Mouse (Mus musculus) heart, adult 2 months (tissue): ENCODE results near the gene Pcdh7. TPM values are rescaled to one million over a fixed set of nuclear protein-coding genes. Genes with fewer than 3 reads are reported as not detected.

ENCODE experiments used
- DNase-seq, 2 experiments: peaks; one replicate each; pipeline ENCODE4 v3.0.0; 2021
- H3K27ac ChIP-seq: fragments of 200-600 bp; 2 replicates; pipeline ENCODE4 v1.8.1; 2022
- H3K27me3 ChIP-seq: fragments of 200-500 bp; 2 replicates; pipeline ENCODE4 v1.6.1; 2012; ENCODE audit warnings: mild to moderate bottlenecking, low read length, inconsistent platforms, mixed read lengths; ENCODE audit not compliant: control insufficient read depth, insufficient read depth
- H3K36me3 ChIP-seq: fragments of 200-500 bp; 2 replicates; pipeline ENCODE4 v1.6.1; 2012; ENCODE audit warnings: low read length, inconsistent platforms; ENCODE audit not compliant: control insufficient read depth, insufficient read depth
- H3K4me1 ChIP-seq: fragments of 200-500 bp; 2 replicates; pipeline ENCODE4 v1.6.1; 2011; ENCODE audit warnings: low read length; ENCODE audit not compliant: control insufficient read depth, insufficient read depth
- H3K4me3 ChIP-seq: fragments of 200-600 bp; 2 replicates; pipeline ENCODE4 v1.8.1; 2022
- H3K79me2 ChIP-seq: fragments of 200-500 bp; replicated peaks from 2 replicates; pipeline ENCODE4 v1.6.1; 2012; ENCODE audit warnings: mild to moderate bottlenecking, inconsistent platforms, low read length, moderate library complexity, mixed read lengths; ENCODE audit not compliant: control insufficient read depth, insufficient read depth
- H3K9ac ChIP-seq: fragments of 200-500 bp; 2 replicates; pipeline ENCODE4 v1.6.1; 2012; ENCODE audit warnings: low read depth, mild to moderate bottlenecking, control low read depth, inconsistent platforms, low read length, mixed read lengths
- CTCF ChIP-seq: fragments of 200-600 bp; IDR thresholded peaks from 2 replicates; pipeline ENCODE4 v1.8.1; 2022; ENCODE audit warnings: antibody characterized with exemption, mild to moderate bottlenecking, moderate library complexity
- EP300 ChIP-seq: fragments of 200-500 bp; IDR thresholded peaks from 2 replicates; pipeline ENCODE4 v1.6.1; 2011; ENCODE audit warnings: low read depth, low read length, control low read depth; ENCODE audit not compliant: insufficient read depth
- POLR2A ChIP-seq: fragments of 200-500 bp; IDR thresholded peaks from 2 replicates; pipeline ENCODE4 v1.6.1; 2011; ENCODE audit warnings: mild to moderate bottlenecking, low read depth, low read length, control low read depth; ENCODE audit not compliant: insufficient read depth
- WGBS: fragments of 180-500 bp; shearing (Covaris S2); methylation state at CpG from one replicate; pipeline ENCODE4 v1.1.7; 2018; 5-methylcytosine and 5-hydroxymethylcytosine counted together
- intact Hi-C: fragments of 180-260 bp; cut with DNase I; formaldehyde crosslinking; loops from one replicate; pipeline ENCODE4 v1.15.1; 2025
- polyA plus RNA-seq: library from polyadenylated mRNA; depleted of rRNA; stranded (reverse); fragments of >200 nt; gene quantifications from 2 replicates; pipeline ENCODE4 v1.2.3, GENCODE M21; 2012
- total RNA-seq, 2 experiments: library from RNA; stranded (reverse); gene quantifications; 2 replicates each; pipeline ENCODE4 v1.2.3; 2021

Pcdh7 gene
- total and polyA plus RNA-seq, 3 experiments = 44.0 to 107 (median 82.7) TPM

- Histone ChIP-seq H3K4me3 (no peak overlapping the region), H3K9ac (no peak overlapping the region), H3K36me3 (peaks cover 3% of the 10 kb centered on the region), H3K27me3 (no peaks in the 10 kb centered on the region), H3K27ac (no peak overlapping the region), H3K4me1 (peaks cover 5% of the 10 kb centered on the region), H3K79me2 (peaks cover 2% of the 10 kb centered on the region; the same call in 1 of the 2 replicates)
- 90% methylated on average over 2 of the region's 2 CpGs for whole genome bisulfite sequencing
- intact Hi-C loops = no loop called here
- no peak for TF ChIP-seq POLR2A
- TF ChIP-seq CTCF = 0 out of 2 replicates have a peak, but pooled peaks have one; percentile 2
- DNase-seq = no peak
Observed at GRCm38 (mm10) chr5:57774496-57774895, 56.7 kb downstream of the Pcdh7 start.

DNA sequence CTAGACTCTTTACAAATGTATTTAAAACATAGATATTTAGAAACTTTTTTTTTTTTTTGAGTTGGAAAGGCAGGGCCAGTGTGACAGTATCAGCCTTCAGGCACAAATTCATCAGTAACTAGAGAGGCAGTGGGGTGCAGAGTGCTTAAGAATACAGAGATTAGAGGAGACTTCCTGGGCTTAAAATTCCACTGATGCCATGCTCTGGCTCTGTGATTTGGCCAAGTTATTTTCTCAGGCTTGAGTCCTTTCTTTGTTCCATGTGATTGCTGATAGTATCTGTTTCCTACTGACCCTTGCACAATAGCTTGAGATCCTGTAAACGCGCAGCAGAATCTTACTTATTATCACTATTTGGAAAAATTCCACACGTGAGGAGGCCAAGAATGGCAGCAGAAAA lies 60.3 kb downstream of the Pcdh7 start:
- no peaks in the 10 kb centered on the region for H3K27me3 ChIP-seq
- no peaks in the 10 kb centered on the region for H3K79me2 ChIP-seq
- peaks cover 3% of the 10 kb centered on the region for H3K36me3 ChIP-seq
- intact Hi-C loops = no loop called here
- no peak for DNase-seq
- TF ChIP-seq EP300 = no peak
- TF ChIP-seq POLR2A = no peak
- TF ChIP-seq CTCF = no peak
- H3K9ac ChIP-seq = no peak overlapping the region
- peaks cover 1% of the 10 kb centered on the region; the same call in 1 of the 2 replicates for H3K4me1 ChIP-seq
- no peak overlapping the region for H3K4me3 ChIP-seq
- H3K27ac ChIP-seq = no peak overlapping the region
- 18% methylated on average over 3 of the region's 3 CpGs for WGBS

DNA sequence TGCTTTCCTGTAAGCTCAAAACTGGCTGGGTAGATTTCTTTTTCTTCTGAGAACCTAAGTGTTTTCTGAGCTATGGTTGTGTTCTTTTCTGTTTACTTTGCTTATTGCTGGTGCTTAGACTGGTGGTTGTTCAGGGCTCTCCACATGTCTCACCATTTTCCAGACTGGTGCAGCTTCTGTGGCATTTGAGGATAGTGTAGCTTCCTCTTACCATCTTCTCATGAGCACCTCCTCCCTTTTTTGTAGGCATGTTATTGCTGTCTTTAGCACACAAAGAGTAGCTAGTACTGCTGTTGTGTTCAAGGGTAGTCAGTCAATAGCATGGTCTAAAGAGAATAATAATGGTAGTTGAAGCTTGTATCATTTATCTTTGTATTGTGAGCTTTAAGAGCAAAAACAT lies 62.2 kb downstream of the Pcdh7 start:
- H3K27ac ChIP-seq = no peak overlapping the region
- no peaks in the 10 kb centered on the region for H3K27me3 ChIP-seq

DNA sequence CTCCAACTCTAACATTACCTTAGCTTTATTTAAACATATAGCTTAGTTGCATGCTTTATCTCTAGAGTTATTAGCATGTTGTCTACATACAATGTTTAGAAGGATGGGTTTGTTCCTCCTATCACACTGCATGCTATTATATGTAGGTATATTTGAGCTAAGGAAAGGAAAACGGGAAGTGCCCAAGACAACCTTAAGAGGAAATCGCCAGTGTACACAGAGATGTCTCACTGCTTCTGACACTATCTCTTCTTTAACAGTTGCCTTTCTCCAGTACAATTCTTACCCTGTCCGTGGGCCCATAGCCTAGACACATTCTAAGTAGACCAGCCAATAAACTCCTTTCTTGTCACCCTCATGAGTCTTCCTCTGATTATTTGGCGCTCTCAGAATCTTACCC lies 62.8 kb downstream of the Pcdh7 start:
- Histone ChIP-seq H3K27me3 (no peaks in the 10 kb centered on the region), H3K9ac (no peak overlapping the region), H3K79me2 (no peaks in the 10 kb centered on the region), H3K4me3 (no peak overlapping the region), H3K4me1 (peaks cover 1% of the 10 kb centered on the region; the same call in 1 of the 2 replicates), H3K27ac (no peak overlapping the region), H3K36me3 (peaks cover 3% of the 10 kb centered on the region)
- no peak for DNase-seq
- intact Hi-C loops = no loop called here
- TF ChIP-seq EP300 (no peak), CTCF (no peak), POLR2A (no peak)
- 65% methylated on average over 4 of the region's 4 CpGs for WGBS

More for the DNA sequence above, 62.2 kb downstream of the Pcdh7 start:
- Histone ChIP-seq H3K4me1 (peaks cover 1% of the 10 kb centered on the region; the same call in 1 of the 2 replicates), H3K36me3 (peaks cover 3% of the 10 kb centered on the region), H3K79me2 (no peaks in the 10 kb centered on the region), H3K9ac (no peak overlapping the region), H3K4me3 (no peak overlapping the region)
- no peak for DNase-seq
- intact Hi-C loops = no loop called here
- no peak for TF ChIP-seq EP300
- TF ChIP-seq POLR2A = no peak
- TF ChIP-seq CTCF = no peak

DNA sequence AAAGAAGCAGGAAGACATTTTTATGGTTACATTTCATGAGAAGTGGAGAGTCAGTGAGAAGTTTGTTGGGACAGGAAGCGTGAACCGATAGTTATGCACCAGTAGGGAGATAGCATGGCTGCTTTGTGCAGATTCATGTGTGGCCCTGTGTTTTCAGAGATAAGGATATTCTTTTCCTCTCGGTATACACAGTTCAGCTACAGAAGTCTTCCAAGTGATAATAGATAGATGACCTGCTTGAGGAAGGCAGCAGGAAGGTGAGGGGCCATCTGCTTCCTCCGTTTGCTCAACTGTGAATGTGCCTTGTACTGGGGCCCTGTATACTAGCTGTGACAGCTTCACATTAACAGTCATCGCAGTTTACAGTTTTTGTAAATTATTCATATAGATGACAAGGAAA lies 64.2 kb downstream of the Pcdh7 start:
- Histone ChIP-seq H3K27me3 (no peaks in the 10 kb centered on the region), H3K27ac (no peak overlapping the region), H3K79me2 (no peaks in the 10 kb centered on the region), H3K4me1 (no peaks in the 10 kb centered on the region; the same call in 1 of the 2 replicates), H3K36me3 (peaks cover 3% of the 10 kb centered on the region; the same call in 1 of the 2 replicates), H3K4me3 (no peak overlapping the region), H3K9ac (no peak overlapping the region)
- no peak for TF ChIP-seq POLR2A
- TF ChIP-seq CTCF = no peak
- TF ChIP-seq EP300 = no peak
- 26% methylated on average over 5 of the region's 5 CpGs for WGBS
- DNase-seq = no peak
- intact Hi-C loops = no loop called here

GRCm38 (mm10) chr5:57782546-57782945 lies 64.8 kb downstream of the Pcdh7 start:
- Histone ChIP-seq H3K79me2 (no peaks in the 10 kb centered on the region), H3K36me3 (peaks cover 3% of the 10 kb centered on the region; the same call in 1 of the 2 replicates), H3K27ac (no peak overlapping the region), H3K4me3 (no peak overlapping the region), H3K9ac (no peak overlapping the region), H3K27me3 (no peaks in the 10 kb centered on the region), H3K4me1 (no peaks in the 10 kb centered on the region; the same call in 1 of the 2 replicates)
- intact Hi-C loops = no loop called here
- 58% methylated on average over 3 of the region's 3 CpGs for WGBS
- no peak for TF ChIP-seq POLR2A
- no peak for TF ChIP-seq CTCF
- no peak for TF ChIP-seq EP300
- no peak for DNase-seq
